Mouse (Mus musculus) forebrain, embryonic 13.5 days (tissue): ENCODE results near the gene Cttn. TPM values are rescaled to one million over a fixed set of nuclear protein-coding genes. Genes with fewer than 3 reads are reported as not detected.

ENCODE experiments used
- ATAC-seq: fragments of 200-750 bp; cut with Nextera tagmentation; 2 replicates; pipeline ENCODE4 v1.8.0; 2017
- H3K27ac ChIP-seq: fragments of 300-500 bp; sonication (generic); 2 replicates; pipeline ENCODE4 v1.5.1; 2015; ENCODE audit warnings: inconsistent platforms, mild to moderate bottlenecking, moderate library complexity
- H3K27me3 ChIP-seq: fragments of 300-500 bp; sonication (generic); 2 replicates; pipeline ENCODE4 v1.6.1; 2015; ENCODE audit warnings: mild to moderate bottlenecking, inconsistent platforms
- H3K36me3 ChIP-seq: fragments of 300-500 bp; sonication (generic); 2 replicates; pipeline ENCODE4 v1.6.1; 2015; ENCODE audit warnings: mild to moderate bottlenecking, inconsistent platforms; ENCODE audit not compliant: poor library complexity, severe bottlenecking
- H3K4me1 ChIP-seq: fragments of 300-500 bp; sonication (generic); 2 replicates; pipeline ENCODE4 v1.6.1; 2015; ENCODE audit warnings: inconsistent platforms
- H3K4me2 ChIP-seq: fragments of 300-500 bp; sonication (generic); 2 replicates; pipeline ENCODE4 v1.6.1; 2015; ENCODE audit warnings: inconsistent platforms, mild to moderate bottlenecking, moderate library complexity
- H3K4me3 ChIP-seq: fragments of 300-500 bp; sonication (generic); 2 replicates; pipeline ENCODE4 v1.5.1; 2015; ENCODE audit warnings: mild to moderate bottlenecking, inconsistent platforms
- H3K9ac ChIP-seq: fragments of 300-500 bp; sonication (generic); 2 replicates; pipeline ENCODE4 v1.6.1; 2015; ENCODE audit warnings: mild to moderate bottlenecking, inconsistent platforms
- H3K9me3 ChIP-seq: fragments of 300-500 bp; sonication (generic); replicated peaks from 2 replicates; pipeline ENCODE4 v1.6.1; 2016; ENCODE audit warnings: inconsistent platforms
- WGBS: fragments of 180-500 bp; shearing (Covaris S2); methylation state at CpG from one replicate; pipeline ENCODE4 v1.1.7; 2015; 5-methylcytosine and 5-hydroxymethylcytosine counted together
- polyA plus RNA-seq: library from polyadenylated mRNA; unstranded; fragments of >200 nt; fragmentation: Nextera tagmentation; extraction: Ambion mirVana; gene quantifications from 2 replicates; pipeline ENCODE4 v1.2.1, GENCODE M21; 2015

Gene Cttn
- polyA plus RNA-seq, 1 experiment from 2014 or later: 168 TPM

DNA sequence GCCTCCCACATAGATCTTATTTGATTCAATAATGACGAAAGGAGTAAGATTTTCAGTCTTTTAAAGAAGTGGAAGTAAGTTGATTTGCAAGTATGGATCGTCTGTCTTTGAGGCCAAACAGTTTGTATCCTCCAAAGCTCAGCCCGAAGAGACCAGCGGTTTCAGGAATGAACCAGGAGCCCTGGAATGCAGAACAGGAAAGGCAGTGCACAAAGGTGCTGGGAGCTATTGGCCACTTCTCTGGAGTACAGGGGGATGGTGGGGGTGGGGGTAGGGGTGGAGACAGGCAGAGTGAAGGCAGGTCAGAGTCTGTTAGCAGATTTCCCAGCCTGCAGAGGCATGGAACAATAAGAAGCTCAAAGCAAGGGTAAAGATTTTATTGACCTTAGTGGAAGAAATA, 2.7 kb upstream of the Cttn start:
- no peak for ATAC-seq
- no peak overlapping the region for H3K4me3 ChIP-seq
- H3K27me3 ChIP-seq: no peaks in the 10 kb centered on the region
- no peaks in the 10 kb centered on the region for H3K9me3 ChIP-seq
- 80% methylated on average over 4 of the region's 4 CpGs for WGBS
- no peak overlapping the region for H3K27ac ChIP-seq
- H3K9ac ChIP-seq: no peak overlapping the region
- H3K4me1 ChIP-seq: peaks cover 20% of the 10 kb centered on the region
- H3K4me2 ChIP-seq: no peak overlapping the region
- H3K36me3 ChIP-seq: peaks cover 25% of the 10 kb centered on the region

DNA sequence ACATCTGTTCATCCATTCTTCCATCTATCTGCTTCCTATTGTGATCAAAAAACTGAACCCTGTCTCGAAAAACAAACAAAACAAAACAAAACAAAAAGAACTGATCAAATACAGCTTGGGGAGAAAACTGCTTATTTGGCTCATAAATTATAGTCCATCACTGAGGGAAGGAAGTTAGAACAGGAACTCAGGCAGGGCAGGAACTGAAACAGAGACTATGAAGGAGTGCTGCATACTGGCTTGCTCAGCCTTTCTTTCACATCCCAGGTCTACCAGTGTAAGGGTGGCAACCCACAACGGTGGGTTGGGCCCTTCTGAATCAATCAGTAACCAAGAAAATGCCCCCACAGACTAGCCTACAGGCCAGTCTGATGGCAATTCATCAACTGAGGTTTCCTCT, 294 bp upstream of the Cttn start:
- Histone ChIP-seq H3K4me1 (peaks cover 24% of the 10 kb centered on the region), H3K9ac (peak overlapping the region; percentile 96), H3K4me2 (peak overlapping the region; percentile 92), H3K4me3 (peak overlapping the region; percentile 97), H3K36me3 (peaks cover 8% of the 10 kb centered on the region; the same call in 1 of the 2 replicates), H3K27me3 (no peaks in the 10 kb centered on the region), H3K27ac (peak overlapping the region; percentile 79), H3K9me3 (no peaks in the 10 kb centered on the region)
- ATAC-seq: no peak
- 86% methylated on average over 2 of the region's 2 CpGs for WGBS

GRCm38 (mm10) chr7:144469908-144470544, 783 bp downstream of the Cttn start:
- peak; percentile 40 for ATAC-seq
- Histone ChIP-seq H3K4me2 (peak overlapping the region; percentile 92), H3K27ac (peak overlapping the region; percentile 79; the same call in 1 of the 2 replicates), H3K36me3 (peaks cover 10% of the 10 kb centered on the region), H3K9ac (peak overlapping the region; percentile 96), H3K27me3 (no peaks in the 10 kb centered on the region), H3K9me3 (no peaks in the 10 kb centered on the region), H3K4me1 (peaks cover 24% of the 10 kb centered on the region), H3K4me3 (peak overlapping the region; percentile 97)
- 1% methylated on average over 31 of the region's 31 CpGs for WGBS

DNA sequence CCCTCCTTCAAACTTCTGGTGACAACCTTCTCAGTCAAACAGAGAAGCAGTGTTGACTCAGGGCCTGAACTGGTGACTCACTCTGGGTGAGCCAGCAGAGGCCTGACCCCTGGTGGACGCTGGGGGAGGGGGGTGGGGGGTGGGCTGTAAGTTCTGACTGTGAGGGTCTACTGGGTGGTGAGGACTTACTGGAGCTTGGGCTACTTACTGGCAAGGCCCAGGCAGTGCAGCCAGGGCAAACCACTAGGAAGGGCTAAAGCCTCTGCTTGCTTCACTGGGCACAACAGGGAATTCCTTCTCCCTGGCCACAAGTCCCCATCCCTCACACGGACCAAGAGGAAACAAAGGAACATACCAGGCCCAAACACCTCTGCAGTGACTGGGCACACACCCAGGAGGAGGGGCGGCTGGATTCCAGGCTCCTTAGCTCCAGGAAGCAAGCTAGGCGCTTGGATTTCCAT, 1.6 kb downstream of the Cttn start:
- peaks cover 18% of the 10 kb centered on the region for H3K36me3 ChIP-seq
- H3K9ac ChIP-seq: peak overlapping the region; percentile 96
- no peaks in the 10 kb centered on the region for H3K9me3 ChIP-seq
- H3K27ac ChIP-seq: 0 out of 2 replicates have a peak overlapping the region, but pooled peaks have one; percentile 79
- no peak for ATAC-seq
- peak overlapping the region; percentile 97 for H3K4me3 ChIP-seq
- 18% methylated on average over 4 of the region's 4 CpGs for WGBS
- H3K27me3 ChIP-seq: no peaks in the 10 kb centered on the region
- peaks cover 24% of the 10 kb centered on the region for H3K4me1 ChIP-seq
- peak overlapping the region; percentile 92 for H3K4me2 ChIP-seq

GRCm38 (mm10) chr7:144468741-144469140, 2.1 kb downstream of the Cttn start:
- Histone ChIP-seq H3K4me1 (peaks cover 24% of the 10 kb centered on the region), H3K4me2 (peak overlapping the region; percentile 92), H3K36me3 (peaks cover 22% of the 10 kb centered on the region), H3K9me3 (no peaks in the 10 kb centered on the region), H3K27ac (no peak overlapping the region), H3K4me3 (peak overlapping the region; percentile 97; the same call in 1 of the 2 replicates), H3K9ac (peak overlapping the region; percentile 96; the same call in 1 of the 2 replicates), H3K27me3 (no peaks in the 10 kb centered on the region)
- ATAC-seq: no peak
- 91% methylated on average over 5 of the region's 5 CpGs for WGBS

DNA sequence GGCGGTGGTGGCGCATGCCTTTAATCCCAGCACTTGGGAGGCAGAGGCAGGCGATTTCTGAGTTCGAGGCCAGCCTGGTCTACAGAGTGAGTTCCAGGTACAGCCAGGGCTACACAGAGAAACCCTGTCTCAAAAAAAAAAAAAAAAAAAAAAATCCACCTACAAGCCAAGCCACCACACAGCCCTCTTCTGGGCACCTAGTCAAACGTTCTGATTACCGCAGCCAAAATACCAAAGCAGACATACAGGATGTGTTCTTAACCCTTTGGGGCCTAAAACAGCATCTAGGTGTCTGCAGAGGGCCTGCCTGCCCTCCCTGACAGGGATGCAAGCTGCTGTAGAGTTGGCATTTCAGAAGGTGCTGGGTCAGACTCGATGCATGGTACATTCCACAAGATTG, 8.2 kb downstream of the Cttn start:
- no peak overlapping the region for H3K4me2 ChIP-seq
- H3K27ac ChIP-seq: no peak overlapping the region
- no peaks in the 10 kb centered on the region for H3K27me3 ChIP-seq
- WGBS: 92% methylated on average over 7 of the region's 7 CpGs
- no peak overlapping the region for H3K9ac ChIP-seq
- no peaks in the 10 kb centered on the region for H3K9me3 ChIP-seq
- H3K36me3 ChIP-seq: peaks cover 84% of the 10 kb centered on the region
- no peak overlapping the region for H3K4me3 ChIP-seq
- no peaks in the 10 kb centered on the region for H3K4me1 ChIP-seq
- ATAC-seq: no peak

DNA sequence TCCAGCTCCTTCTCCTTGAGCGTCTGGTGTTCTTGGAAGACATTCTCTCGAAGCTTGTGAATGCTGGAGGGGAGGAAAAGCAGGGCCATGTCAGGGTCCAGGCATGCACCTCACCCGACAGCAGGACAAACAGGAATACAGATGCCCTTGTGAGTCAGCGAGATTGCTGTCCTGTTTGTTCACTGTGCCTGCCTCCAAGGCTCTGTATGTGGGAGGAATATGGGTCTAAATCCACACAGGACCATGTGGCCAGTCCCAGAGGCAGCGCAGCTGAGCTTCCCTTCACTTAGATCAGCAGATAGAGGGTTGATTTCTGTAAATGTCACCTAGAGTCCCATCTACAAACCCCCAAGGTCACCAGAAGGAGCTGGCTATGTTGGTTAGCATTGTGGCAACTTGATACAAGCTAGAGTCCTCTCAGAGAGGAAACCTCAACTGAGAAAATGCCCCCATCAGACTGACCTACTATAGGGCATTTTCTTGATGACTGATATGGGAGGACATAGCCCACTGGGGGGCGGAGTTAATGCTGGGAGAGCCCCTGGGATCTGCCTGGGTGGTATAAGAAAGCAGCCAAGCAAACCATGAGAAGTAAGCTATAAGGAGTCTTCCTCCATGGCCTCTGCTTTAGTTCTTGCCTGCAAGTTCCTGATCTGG, 9.4 kb downstream of the Cttn start:
- no peaks in the 10 kb centered on the region for H3K9me3 ChIP-seq
- H3K4me3 ChIP-seq: no peak overlapping the region
- H3K27ac ChIP-seq: no peak overlapping the region
- no peak overlapping the region for H3K4me2 ChIP-seq
- no peaks in the 10 kb centered on the region for H3K4me1 ChIP-seq
- 96% methylated on average over 6 of the region's 6 CpGs for WGBS
- no peaks in the 10 kb centered on the region for H3K27me3 ChIP-seq
- no peak for ATAC-seq
- H3K36me3 ChIP-seq: peaks cover 96% of the 10 kb centered on the region
- H3K9ac ChIP-seq: no peak overlapping the region

DNA sequence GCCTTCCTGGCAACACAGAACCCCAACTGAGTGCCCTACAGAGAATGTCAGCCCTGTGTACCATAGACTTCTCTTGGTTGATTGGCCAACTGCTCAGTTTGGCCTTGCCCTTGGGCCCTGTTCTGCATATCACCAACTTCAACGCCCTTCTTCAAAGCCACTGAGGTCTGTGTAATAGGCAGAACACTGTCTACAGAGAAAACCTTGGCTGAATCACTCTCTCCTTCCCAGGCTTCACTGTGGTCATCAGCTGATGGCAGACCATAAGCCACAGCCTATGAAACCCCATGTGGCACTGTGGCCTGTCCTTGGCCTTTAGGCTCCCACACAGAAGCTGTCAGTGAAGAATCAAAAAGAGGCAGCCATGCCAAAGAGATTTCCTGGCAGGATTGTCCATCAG, 11.9 kb downstream of the Cttn start:
- ATAC-seq: no peak
- no peaks in the 10 kb centered on the region for H3K27me3 ChIP-seq
- peaks cover 100% of the 10 kb centered on the region for H3K36me3 ChIP-seq
- no peak overlapping the region for H3K4me2 ChIP-seq
- no peak overlapping the region for H3K27ac ChIP-seq
- H3K9ac ChIP-seq: no peak overlapping the region
- 96% methylated on average over 1 of the region's 1 CpGs for WGBS
- no peaks in the 10 kb centered on the region for H3K4me1 ChIP-seq
- no peaks in the 10 kb centered on the region for H3K9me3 ChIP-seq
- H3K4me3 ChIP-seq: no peak overlapping the region

DNA sequence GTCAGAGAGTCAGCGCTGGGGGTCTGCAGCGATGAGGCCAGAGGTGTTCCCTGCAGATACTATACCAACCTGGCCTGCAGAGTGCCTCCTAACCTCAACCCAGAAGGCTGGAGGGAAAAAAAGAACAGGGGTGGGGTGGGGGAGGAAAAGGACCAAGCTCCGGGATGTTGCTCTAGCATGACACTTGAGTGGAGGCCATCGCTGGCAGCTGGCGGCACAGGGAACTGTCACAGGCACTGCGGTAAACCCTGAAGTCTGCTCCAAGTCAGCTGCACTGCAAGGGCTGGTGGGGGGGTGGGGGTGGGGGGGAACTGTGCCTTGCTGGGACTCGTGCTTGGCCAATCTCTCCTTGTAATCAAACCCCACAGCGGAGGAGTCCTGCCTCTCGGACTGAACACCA, 20.1 kb downstream of the Cttn start:
- H3K9ac ChIP-seq: no peak overlapping the region
- no peak overlapping the region for H3K4me3 ChIP-seq
- no peak overlapping the region for H3K4me2 ChIP-seq
- H3K9me3 ChIP-seq: no peaks in the 10 kb centered on the region
- H3K4me1 ChIP-seq: peaks cover 15% of the 10 kb centered on the region
- no peak overlapping the region for H3K27ac ChIP-seq
- 95% methylated on average over 9 of the region's 9 CpGs for WGBS
- ATAC-seq: no peak
- H3K27me3 ChIP-seq: no peaks in the 10 kb centered on the region
- peaks cover 99% of the 10 kb centered on the region for H3K36me3 ChIP-seq

DNA sequence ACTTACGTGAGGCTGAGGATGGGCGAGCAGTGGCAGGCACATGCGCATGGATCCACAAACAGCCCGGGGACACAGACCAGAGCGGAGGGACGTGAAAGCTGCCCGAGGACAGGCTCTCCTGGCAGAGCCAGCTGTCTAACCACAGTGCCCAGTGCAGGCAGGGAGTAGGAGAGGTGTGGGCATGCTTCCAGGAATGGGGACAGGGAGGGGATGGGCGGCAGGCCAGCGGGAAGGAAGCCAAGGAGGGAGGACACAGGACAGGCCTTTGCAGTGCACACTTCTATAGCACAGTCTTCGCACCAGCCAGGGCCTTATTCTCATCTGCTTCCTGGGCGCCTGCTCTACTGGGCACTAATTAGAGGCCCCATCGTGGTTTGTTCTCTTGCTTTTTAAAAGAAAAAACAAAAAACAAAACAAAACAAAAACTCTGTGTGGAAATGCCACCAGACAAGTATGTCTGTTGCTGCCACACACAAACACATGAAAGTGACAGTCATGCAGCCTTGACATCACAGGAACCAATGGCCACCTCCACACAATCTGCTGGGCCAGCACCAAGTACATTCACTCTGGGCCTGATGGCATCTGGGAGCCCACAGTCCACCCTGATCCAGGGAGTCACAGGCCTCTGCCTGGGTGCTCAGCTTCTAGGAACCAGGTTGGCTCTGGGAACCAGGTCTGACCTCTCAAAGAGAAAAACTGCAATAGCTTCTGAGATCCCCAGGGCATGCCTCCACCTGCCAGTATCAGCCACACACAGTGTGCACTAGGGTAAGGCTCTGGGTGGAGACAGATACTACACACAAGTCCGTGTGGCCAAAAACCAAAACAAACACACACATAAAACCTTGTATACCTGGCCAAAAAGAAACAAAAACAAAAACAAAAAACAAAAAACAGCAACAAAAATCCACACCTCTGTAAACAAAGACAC, 20.9 kb downstream of the Cttn start:
- Histone ChIP-seq H3K27me3 (no peaks in the 10 kb centered on the region), H3K9ac (0 out of 2 replicates have a peak overlapping the region, but pooled peaks have one; percentile 5), H3K27ac (peak overlapping the region; percentile 72), H3K9me3 (no peaks in the 10 kb centered on the region), H3K4me3 (no peak overlapping the region), H3K4me1 (peaks cover 15% of the 10 kb centered on the region), H3K4me2 (no peak overlapping the region), H3K36me3 (peaks cover 99% of the 10 kb centered on the region)
- whole genome bisulfite sequencing: 66% methylated on average over 13 of the region's 13 CpGs
- peak; percentile 93 for ATAC-seq

DNA sequence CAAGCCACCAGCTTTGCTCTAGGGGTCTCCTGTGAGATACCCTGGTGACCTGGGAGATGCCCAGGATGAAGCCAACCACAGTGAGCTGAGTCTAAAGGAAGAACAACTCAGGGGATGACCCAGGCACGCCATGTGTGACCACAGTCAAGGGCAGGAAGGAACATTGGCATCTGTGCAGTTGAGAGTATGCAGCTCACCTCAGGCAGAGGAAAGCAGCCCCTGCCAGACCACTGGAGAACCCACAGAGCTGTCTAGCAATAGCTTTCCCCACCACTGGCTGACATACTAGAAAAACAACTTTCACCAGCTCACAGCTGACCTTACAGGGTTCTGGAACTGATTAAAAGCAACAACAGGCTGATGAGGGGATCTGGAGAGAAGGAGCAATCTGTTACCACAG, 22.6 kb downstream of the Cttn start:
- Histone ChIP-seq H3K9me3 (no peaks in the 10 kb centered on the region), H3K9ac (no peak overlapping the region), H3K27ac (no peak overlapping the region), H3K4me2 (no peak overlapping the region), H3K36me3 (peaks cover 98% of the 10 kb centered on the region), H3K27me3 (no peaks in the 10 kb centered on the region), H3K4me1 (peaks cover 15% of the 10 kb centered on the region), H3K4me3 (no peak overlapping the region)
- no peak for ATAC-seq
- WGBS: 100% methylated on average over 1 of the region's 1 CpGs

DNA sequence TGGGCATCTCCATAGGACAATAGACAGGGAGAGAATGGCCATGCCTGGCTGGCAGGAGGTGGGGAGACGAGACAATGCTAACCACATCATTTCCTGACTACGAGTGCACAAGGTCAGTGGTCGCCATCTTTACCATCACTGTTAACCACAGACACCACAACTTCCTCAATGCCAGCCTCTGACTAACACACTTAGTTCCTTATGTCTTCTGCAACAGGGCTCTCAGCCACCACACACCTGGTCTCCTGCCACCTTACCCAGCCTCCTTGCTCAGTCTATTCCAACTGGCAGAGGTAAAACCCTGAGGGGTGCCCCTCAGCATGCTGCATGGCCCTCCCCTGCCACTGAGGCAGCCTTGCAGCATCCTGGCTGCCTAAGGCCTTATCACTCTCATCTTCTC, 23.7 kb downstream of the Cttn start:
- H3K27ac ChIP-seq: no peak overlapping the region
- H3K4me1 ChIP-seq: peaks cover 15% of the 10 kb centered on the region
- peaks cover 97% of the 10 kb centered on the region for H3K36me3 ChIP-seq
- no peaks in the 10 kb centered on the region for H3K9me3 ChIP-seq
- 88% methylated on average over 3 of the region's 3 CpGs for WGBS
- no peak overlapping the region for H3K4me2 ChIP-seq
- no peaks in the 10 kb centered on the region for H3K27me3 ChIP-seq
- no peak for ATAC-seq
- H3K9ac ChIP-seq: no peak overlapping the region
- H3K4me3 ChIP-seq: no peak overlapping the region
